Mouse (Mus musculus) CH12.LX (cell line): ENCODE measurements around the gene Slc12a4. TPM values are rescaled to one million over a fixed set of nuclear protein-coding genes. Genes with fewer than 3 reads are reported as not detected.

Experiments
- DNase-seq: peaks from one replicate; pipeline ENCODE4 v3.0.0-alpha.2; 2013; ENCODE audit errors: extremely low read depth
- H3K27ac ChIP-seq: 2 replicates; pipeline ENCODE4 v1.5.1; 2012; ENCODE audit warnings: low read depth, mild to moderate bottlenecking, control low read depth, moderate library complexity; ENCODE audit not compliant: insufficient read depth
- H3K27me3 ChIP-seq: replicated peaks from 2 replicates; pipeline ENCODE3; 2012; ENCODE audit warnings: inconsistent platforms
- H3K36me3 ChIP-seq, 2 experiments: replicated peaks in 1 of 2; 2 replicates each; pipeline versions ENCODE3 to v1.6.1; 2012; ENCODE audit warnings: inconsistent platforms in 1 of 2, low read length in 1 of 2, mild to moderate bottlenecking in 1 of 2, mixed read lengths in 1 of 2, moderate library complexity in 1 of 2; ENCODE audit not compliant: control insufficient read depth in 1 of 2, insufficient read depth in 1 of 2
- H3K4me1 ChIP-seq, 2 experiments: 2 replicates each; pipeline ENCODE4 v1.6.1; 2012; ENCODE audit warnings: inconsistent platforms in 1 of 2, moderate library complexity in 1 of 2; ENCODE audit not compliant: insufficient read depth in 2 of 2, control insufficient read depth in 1 of 2
- H3K4me2 ChIP-seq: 2 replicates; pipeline ENCODE4 v1.6.1; 2012; ENCODE audit warnings: low read depth, mild to moderate bottlenecking, control low read depth; ENCODE audit not compliant: poor library complexity, insufficient read depth, severe bottlenecking
- H3K4me3 ChIP-seq, 3 experiments: fragments of 150-350 bp in 1 of 3; sonication (generic) in 1 of 3; replicated peaks in 1 of 3; 2 replicates each; pipeline versions ENCODE3 to v1.5.1; 2011 to 2012; ENCODE audit warnings: low read depth in 2 of 3, low read length in 2 of 3, mild to moderate bottlenecking in 2 of 3, moderate library complexity in 2 of 3, control low read depth in 1 of 3, improper control_type of control experiment in 1 of 3, inconsistent platforms in 1 of 3, mixed read lengths in 1 of 3; ENCODE audit not compliant: poor library complexity in 1 of 3
- H3K79me2 ChIP-seq: replicated peaks from 2 replicates; pipeline ENCODE4 v1.6.1; 2012; ENCODE audit warnings: mild to moderate bottlenecking, moderate library complexity; ENCODE audit not compliant: control insufficient read depth, poor library complexity, insufficient read depth, severe bottlenecking; ENCODE audit errors: extremely low read depth
- H3K9ac ChIP-seq: 2 replicates; pipeline ENCODE4 v1.6.1; 2012; ENCODE audit warnings: low read depth, mild to moderate bottlenecking, control low read depth, moderate library complexity; ENCODE audit not compliant: insufficient read depth
- H3K9me3 ChIP-seq: replicated peaks from 2 replicates; pipeline ENCODE3; 2012; ENCODE audit warnings: low read length, inconsistent platforms, mixed read lengths
- BHLHE40 ChIP-seq: IDR thresholded peaks from 2 replicates; pipeline ENCODE4 v1.6.1; 2011; ENCODE audit warnings: mild to moderate bottlenecking, low read depth, low read length, improper control_type of control experiment
- CHD1 ChIP-seq: IDR thresholded peaks from 2 replicates; pipeline ENCODE4 v1.6.1; 2012; ENCODE audit warnings: low read depth, low read length, improper control_type of control experiment, inconsistent platforms
- CTCF ChIP-seq, 2 experiments: IDR thresholded peaks in 1 of 2; conservative IDR thresholded peaks in 1 of 2; 2 replicates each; pipeline ENCODE4 v1.5.1; 2011 to 2012; ENCODE audit warnings: low read depth in 2 of 2, low read length in 2 of 2, improper control_type of control experiment in 1 of 2, inconsistent platforms in 1 of 2, mild to moderate bottlenecking in 1 of 2, moderate library complexity in 1 of 2
- E2F4 ChIP-seq: IDR thresholded peaks from 2 replicates; pipeline ENCODE4 v1.6.1; 2011; ENCODE audit warnings: low read depth, low read length, improper control_type of control experiment; ENCODE audit not compliant: insufficient replicate concordance
- ETS1 ChIP-seq: conservative IDR thresholded peaks from 2 replicates; pipeline ENCODE4 v1.6.1; 2012; ENCODE audit warnings: low read depth, mild to moderate bottlenecking, inconsistent platforms, low read length, improper control_type of control experiment, moderate library complexity
- GABPA ChIP-seq: IDR thresholded peaks from 2 replicates; pipeline ENCODE4 v1.6.1; 2012; ENCODE audit warnings: low read depth, low read length, improper control_type of control experiment, inconsistent platforms; ENCODE audit not compliant: insufficient replicate concordance
- HCFC1 ChIP-seq: IDR thresholded peaks from 2 replicates; pipeline ENCODE4 v1.6.1; 2012; ENCODE audit warnings: low read depth, mild to moderate bottlenecking, inconsistent platforms, low read length, improper control_type of control experiment
- JUN ChIP-seq: IDR thresholded peaks from 2 replicates; pipeline ENCODE4 v1.6.1; 2011; ENCODE audit warnings: low read depth, mild to moderate bottlenecking, low read length, improper control_type of control experiment, moderate library complexity; ENCODE audit not compliant: insufficient read depth
- JUND ChIP-seq: conservative IDR thresholded peaks from 2 replicates; pipeline ENCODE4 v1.6.1; 2011; ENCODE audit warnings: low read depth, low read length, improper control_type of control experiment
- KAT2A ChIP-seq: IDR thresholded peaks from 2 replicates; pipeline ENCODE4 v1.6.1; 2012; ENCODE audit warnings: low read length, improper control_type of control experiment, inconsistent platforms; ENCODE audit not compliant: insufficient replicate concordance
- MAFK ChIP-seq: IDR thresholded peaks from 2 replicates; pipeline ENCODE4 v1.6.1; 2011; ENCODE audit warnings: low read length, improper control_type of control experiment; ENCODE audit not compliant: insufficient replicate concordance
- MEF2A ChIP-seq: IDR thresholded peaks from 2 replicates; pipeline ENCODE4 v1.6.1; 2014; ENCODE audit warnings: low read depth, mild to moderate bottlenecking, inconsistent platforms, low read length, improper control_type of control experiment, borderline replicate concordance
- MYC ChIP-seq: IDR thresholded peaks from 2 replicates; pipeline ENCODE4 v1.6.1; 2011; ENCODE audit warnings: low read depth, mild to moderate bottlenecking, improper control_type of control experiment, low read length
- NRF1 ChIP-seq: IDR thresholded peaks from 2 replicates; pipeline ENCODE4 v1.6.1; 2014; ENCODE audit warnings: low read depth, mild to moderate bottlenecking, inconsistent platforms, low read length, improper control_type of control experiment, moderate library complexity
- PAX5 ChIP-seq: IDR thresholded peaks from 2 replicates; pipeline ENCODE4 v1.6.1; 2012; ENCODE audit warnings: low read length, inconsistent platforms, mixed read lengths
- POLR2A ChIP-seq: IDR thresholded peaks from 2 replicates; pipeline ENCODE4 v1.6.1; 2011; ENCODE audit warnings: low read depth, mild to moderate bottlenecking, improper control_type of control experiment, low read length
- POLR2AphosphoS2 ChIP-seq: IDR thresholded peaks from 2 replicates; pipeline ENCODE4 v1.6.1; 2011; ENCODE audit warnings: low read depth, low read length, improper control_type of control experiment
- SIN3A ChIP-seq: IDR thresholded peaks from 2 replicates; pipeline ENCODE4 v1.6.1; 2012; ENCODE audit warnings: low read length, improper control_type of control experiment, inconsistent platforms
- SMC3 ChIP-seq: IDR thresholded peaks from 2 replicates; pipeline ENCODE4 v1.6.1; 2011; ENCODE audit warnings: low read depth, low read length, improper control_type of control experiment
- TBP ChIP-seq: conservative IDR thresholded peaks from 2 replicates; pipeline ENCODE4 v1.6.1; 2011; ENCODE audit warnings: low read depth, low read length, improper control_type of control experiment
- ZC3H11A ChIP-seq: IDR thresholded peaks from 2 replicates; pipeline ENCODE4 v1.6.1; 2012; ENCODE audit warnings: low read depth, mild to moderate bottlenecking, inconsistent platforms, low read length, improper control_type of control experiment
- ZMIZ1 ChIP-seq: IDR thresholded peaks from 2 replicates; pipeline ENCODE4 v1.6.1; 2012; ENCODE audit warnings: low read depth, mild to moderate bottlenecking, inconsistent platforms, low read length, improper control_type of control experiment
- dilution Hi-C: fragments of 300-500 bp; cut with MboI; formaldehyde crosslinking; loops from 2 replicates; pipeline ENCODE4 v1.14.3; 2020; ENCODE audit warnings: low sequenced_read_pairs; ENCODE audit not compliant: extremely low pct_unique_long_range_greater_than_20kb, extremely low pct_ligation_motif_present
- in situ Hi-C: fragments of 300-500 bp; cut with MboI; formaldehyde crosslinking; loops from 3 replicates; pipeline ENCODE4 v1.14.3; 2019; ENCODE audit warnings: low sequenced_read_pairs, low pct_ligation_motif_present, low pct_unique_long_range_greater_than_20kb, mixed read lengths
- polyA plus RNA-seq: library from polyadenylated mRNA; unstranded; fragments of >175 nt; gene quantifications from 2 replicates; pipeline ENCODE4 v1.2.1, GENCODE M21; 2012; ENCODE audit warnings: low read depth; ENCODE audit not compliant: insufficient read length
- total RNA-seq, 2 experiments: library from RNA; depleted of rRNA; stranded (reverse); fragments of 300-350 nt in 1 of 2; fragments of >200 nt in 1 of 2; gene quantifications; 2 replicates each; pipeline ENCODE4 v1.2.3; 2012 to 2014

Gene Slc12a4
- total and polyA plus RNA-seq, 3 experiments, result 4.2 to 9.4 (median 8.1) TPM

- no peak for DNase-seq
- no peak within 1 kb of the TSS for H3K9ac ChIP-seq
- H3K4me3 ChIP-seq, result no peak within 1 kb of the TSS
- H3K36me3 ChIP-seq, result peaks cover 27 to 71% of the 10 kb centered on the region in 2 experiments
- in situ Hi-C loops, result no loop called here
- dilution Hi-C loops, result no loop called here
- H3K9me3 ChIP-seq, result no peaks in the 10 kb centered on the region
- H3K4me1 ChIP-seq, result peaks cover 3 to 23% of the 10 kb centered on the region in 2 experiments; a peak in 3 of 4 replicates
- H3K27ac ChIP-seq, result no peak within 1 kb of the TSS
- no peaks in the 10 kb centered on the region for H3K27me3 ChIP-seq
- no peaks in the 10 kb centered on the region for H3K79me2 ChIP-seq
- no peak within 1 kb of the TSS for H3K4me2 ChIP-seq
- TF ChIP-seq NRF1, result no peak
- TF ChIP-seq SIN3A, result no peak
- no peak for TF ChIP-seq POLR2A
- TF ChIP-seq CTCF (conservative IDR thresholded peaks at IDR 0.05 in 1 of 2, IDR thresholded peaks at IDR 0.05 in 1 of 2; ENCODE audit: low read depth in 2 of 2, low read length in 2 of 2), result no peak
- no peak for TF ChIP-seq ZMIZ1
- TF ChIP-seq KAT2A, result no peak
- no peak for TF ChIP-seq ETS1
- no peak for TF ChIP-seq JUND
- TF ChIP-seq SMC3, result no peak
- TF ChIP-seq E2F4, result no peak
- no peak for TF ChIP-seq CHD1
- TF ChIP-seq MYC, result no peak
- TF ChIP-seq, all 38 proteins: peak for 0
Measured at GRCm38 (mm10) chr8:105933762-105934161, 32.1 kb downstream of the Slc12a4 start, which contains the start of gene Ctrl. Ctrl (minus strand) TSS chr8:105933862.

- H3K4me1 ChIP-seq, result peaks cover 3 to 21% of the 10 kb centered on the region in 2 experiments; a peak in 3 of 4 replicates
Measured at GRCm38 (mm10) chr8:105932525-105932924, 33.4 kb downstream of the Slc12a4 start.

More at GRCm38 (mm10) chr8:105932525-105932924, 33.4 kb downstream of the Slc12a4 start:
- H3K4me3 ChIP-seq, result no peak overlapping the region
- no peaks in the 10 kb centered on the region for H3K9me3 ChIP-seq
- dilution Hi-C loops, result no loop called here
- H3K27me3 ChIP-seq, result no peaks in the 10 kb centered on the region
- no peak for DNase-seq
- H3K27ac ChIP-seq, result no peak overlapping the region
- in situ Hi-C loops, result no loop called here
- TF ChIP-seq POLR2AphosphoS2 (no peak), ZC3H11A (no peak), PAX5 (no peak), GABPA (no peak), HCFC1 (no peak), E2F4 (no peak), SIN3A (no peak), JUN (no peak), ZMIZ1 (no peak), BHLHE40 (no peak), NRF1 (no peak), MAFK (no peak), MEF2A (no peak), JUND (no peak), TBP (no peak)
- H3K4me2 ChIP-seq, result no peak overlapping the region
- H3K36me3 ChIP-seq, result peaks cover 27 to 72% of the 10 kb centered on the region in 2 experiments
- no peak overlapping the region for H3K9ac ChIP-seq
- no peaks in the 10 kb centered on the region for H3K79me2 ChIP-seq
